Mouse (Mus musculus): ENCODE measurements around the gene Eepd1. TPM values are rescaled to one million over a fixed set of nuclear protein-coding genes. Genes with fewer than 3 reads are reported as not detected.

Gene Eepd1
- total RNA-seq, 2 experiments from 2014 or later: 2.1 to 2.8 TPM

DNA sequence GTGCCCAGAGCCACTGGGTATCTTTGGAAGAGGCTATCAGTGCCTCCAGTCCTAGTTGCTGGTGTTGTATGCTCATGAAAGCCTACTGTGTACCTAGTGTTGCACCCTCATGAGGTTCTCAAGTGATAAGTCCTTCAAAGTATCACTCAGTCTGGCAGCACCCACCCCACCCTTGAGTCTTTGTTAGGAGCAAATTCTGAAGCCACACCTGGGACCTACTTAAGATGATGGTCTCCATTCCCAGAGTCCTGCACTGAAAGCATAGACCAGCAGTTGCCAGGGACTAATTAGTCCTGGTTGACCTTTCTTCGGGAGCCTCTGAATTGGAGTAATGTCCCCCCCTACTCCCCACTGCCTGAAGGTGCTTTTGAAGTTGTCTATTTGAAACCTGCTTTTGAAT is 45.2 kb downstream of the Eepd1 start:
- ATAC-seq (replicated peaks; ENCODE audit: low FRiP score, low TSS enrichment, poor library complexity, severe bottlenecking): no peak

DNA sequence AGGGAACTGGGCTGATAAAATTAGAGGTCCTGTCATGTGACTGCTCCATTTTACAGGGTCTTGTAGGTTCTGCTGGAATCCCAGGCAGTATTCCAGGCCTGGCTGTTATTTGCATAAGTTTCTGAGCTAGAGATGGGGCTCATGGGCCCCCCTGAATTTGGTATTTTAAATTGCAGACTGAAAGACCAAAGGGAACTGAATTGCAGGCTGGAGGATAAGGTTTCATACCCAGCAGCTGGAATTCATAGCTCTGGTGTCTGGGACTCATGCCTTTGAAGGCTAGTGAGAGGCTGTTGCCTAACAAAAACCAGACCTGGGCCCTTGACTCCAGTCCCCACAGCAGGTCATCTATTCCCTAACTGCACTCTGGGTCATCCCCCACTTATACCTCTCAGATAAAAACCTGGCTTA is 45.6 kb downstream of the Eepd1 start:
- no peak for ATAC-seq (replicated peaks; ENCODE audit: low FRiP score, low TSS enrichment, poor library complexity, severe bottlenecking)

DNA sequence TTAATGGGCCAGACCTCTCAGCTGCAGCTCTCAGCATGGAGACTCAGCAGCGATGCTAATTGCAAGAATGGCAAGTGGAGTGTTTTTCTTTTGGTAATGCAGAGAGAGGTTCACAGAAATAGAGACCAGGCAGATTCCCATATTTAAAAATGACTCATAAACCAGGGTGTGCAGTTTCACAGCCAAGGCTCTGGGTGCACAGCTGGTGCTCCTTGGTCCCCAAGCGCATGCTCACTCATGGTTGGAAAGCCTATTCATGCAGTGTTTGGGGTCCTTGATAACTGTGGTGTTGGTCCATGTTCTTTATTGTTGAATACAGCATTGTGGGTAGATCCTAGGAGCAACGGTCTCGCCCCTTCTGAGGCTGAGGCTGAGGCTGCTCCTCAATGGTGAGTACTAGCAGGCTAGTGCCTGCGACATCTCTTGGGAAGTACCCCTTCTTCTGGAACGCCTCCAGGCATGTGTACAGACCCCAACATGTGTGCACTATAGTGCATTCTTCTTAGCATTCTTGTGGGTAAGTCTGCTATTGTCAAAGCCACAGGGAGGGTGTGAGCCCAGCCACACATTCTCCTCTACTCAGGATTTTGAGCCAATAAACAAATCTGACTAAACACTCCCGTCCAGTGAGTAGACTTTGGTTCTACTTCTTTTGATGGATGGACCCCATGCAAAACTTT is 46.2 kb downstream of the Eepd1 start:
- no peak for ATAC-seq (replicated peaks; ENCODE audit: low FRiP score, low TSS enrichment, poor library complexity, severe bottlenecking)

DNA sequence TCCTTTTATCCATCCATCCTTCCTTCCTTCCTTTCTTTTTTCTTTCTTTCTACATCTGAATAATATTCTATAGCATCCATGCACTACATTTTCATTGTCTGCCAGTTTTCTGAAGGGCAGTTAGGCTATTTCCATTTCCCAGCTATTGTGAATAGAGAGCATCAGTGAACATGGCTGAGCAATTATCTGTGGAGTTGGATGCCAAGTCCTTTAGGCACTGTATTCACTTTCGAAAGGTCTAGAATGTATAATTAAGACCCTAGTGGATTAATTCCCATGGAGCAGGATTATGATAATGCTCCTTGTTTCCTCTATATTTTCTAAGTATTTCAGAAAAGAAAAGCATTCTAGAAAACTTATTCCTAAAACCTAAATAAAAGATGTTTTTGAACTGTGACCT is 50.3 kb downstream of the Eepd1 start:
- ATAC-seq (replicated peaks; ENCODE audit: low FRiP score, low TSS enrichment, poor library complexity, severe bottlenecking): no peak

DNA sequence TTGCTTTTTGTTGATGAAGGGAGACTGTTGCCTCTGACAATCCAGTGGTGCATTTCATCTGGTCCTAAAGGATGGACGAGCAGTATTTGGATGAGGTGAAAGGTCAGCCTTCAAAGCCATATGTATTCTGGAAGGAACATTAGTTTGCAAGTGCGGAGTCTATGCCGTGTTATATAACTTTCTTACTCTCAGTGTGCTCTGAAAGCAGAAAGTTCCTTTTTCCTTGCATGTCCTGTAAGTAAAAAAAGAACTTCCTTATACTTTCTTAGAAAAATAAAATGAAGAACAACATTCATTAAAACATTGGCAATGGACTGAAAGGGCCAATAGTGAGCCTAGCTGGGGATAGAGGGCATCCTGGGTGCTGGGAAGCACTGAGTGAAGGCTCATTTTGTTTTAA is 50.8 kb downstream of the Eepd1 start:
- no peak for ATAC-seq (replicated peaks; ENCODE audit: low FRiP score, low TSS enrichment, poor library complexity, severe bottlenecking)

DNA sequence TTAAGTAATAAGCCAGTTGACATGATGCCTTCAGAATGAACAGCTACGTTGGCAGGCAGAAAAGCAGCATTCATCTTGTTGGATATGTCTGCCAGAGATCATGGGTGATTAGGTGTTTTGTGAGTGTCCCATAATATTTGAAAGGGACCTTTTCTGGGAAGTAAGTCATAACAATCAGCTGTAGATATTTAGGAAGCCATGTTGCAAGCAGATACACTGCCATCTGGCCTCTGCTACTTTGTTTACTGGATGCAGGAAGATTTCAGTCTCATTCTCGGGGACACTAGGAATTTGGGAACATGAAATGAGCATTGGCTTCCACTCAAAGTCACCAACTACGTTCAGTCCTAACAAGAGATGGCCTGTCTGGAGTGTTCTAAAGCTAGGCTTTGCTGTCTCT is 54.1 kb downstream of the Eepd1 start:
- no peak for ATAC-seq (replicated peaks; ENCODE audit: low FRiP score, low TSS enrichment, poor library complexity, severe bottlenecking)

DNA sequence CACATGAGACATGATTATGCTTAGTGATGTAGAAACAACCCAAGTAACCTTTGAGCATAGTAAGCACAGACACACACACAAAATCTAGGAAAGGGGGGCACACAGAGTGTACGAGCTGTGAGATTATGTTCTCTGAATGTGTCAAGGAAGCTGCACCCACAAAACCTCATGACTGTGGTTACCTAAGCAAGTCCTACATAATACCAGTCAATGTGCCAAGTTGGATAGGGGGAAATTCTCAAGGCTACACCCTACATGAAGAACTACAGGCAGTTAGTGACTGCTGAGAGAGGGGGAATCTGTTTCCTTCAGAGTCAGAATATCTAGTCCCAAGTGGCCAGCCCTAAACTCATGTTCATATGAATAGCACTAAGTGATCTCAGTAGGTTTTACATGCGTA is 58.1 kb downstream of the Eepd1 start:
- ATAC-seq (replicated peaks; ENCODE audit: low FRiP score, low TSS enrichment, poor library complexity, severe bottlenecking): 0 out of 2 replicates have a peak, but pooled peaks have one; percentile 44

DNA sequence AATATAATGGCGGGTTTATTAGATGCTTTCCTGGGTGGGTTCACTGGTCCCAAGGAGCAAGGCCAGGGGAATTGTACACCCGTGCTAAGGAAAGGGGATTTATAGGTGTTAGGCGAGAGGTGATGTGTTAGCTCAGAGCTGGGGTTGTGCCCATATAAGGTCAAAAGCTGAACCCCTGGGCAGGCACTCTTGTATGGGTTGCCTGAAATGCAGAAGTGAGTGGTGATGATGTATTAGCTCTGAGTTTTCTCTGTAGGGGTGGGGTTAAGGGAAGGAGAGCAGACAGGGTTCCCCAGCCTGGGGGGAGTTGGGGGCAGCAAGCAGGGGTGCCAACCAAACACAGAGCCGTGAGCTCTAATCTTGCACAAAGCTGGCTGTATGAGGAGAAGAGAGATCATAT is 60.0 kb downstream of the Eepd1 start:
- ATAC-seq (replicated peaks; ENCODE audit: low FRiP score, low TSS enrichment, poor library complexity, severe bottlenecking): no peak

DNA sequence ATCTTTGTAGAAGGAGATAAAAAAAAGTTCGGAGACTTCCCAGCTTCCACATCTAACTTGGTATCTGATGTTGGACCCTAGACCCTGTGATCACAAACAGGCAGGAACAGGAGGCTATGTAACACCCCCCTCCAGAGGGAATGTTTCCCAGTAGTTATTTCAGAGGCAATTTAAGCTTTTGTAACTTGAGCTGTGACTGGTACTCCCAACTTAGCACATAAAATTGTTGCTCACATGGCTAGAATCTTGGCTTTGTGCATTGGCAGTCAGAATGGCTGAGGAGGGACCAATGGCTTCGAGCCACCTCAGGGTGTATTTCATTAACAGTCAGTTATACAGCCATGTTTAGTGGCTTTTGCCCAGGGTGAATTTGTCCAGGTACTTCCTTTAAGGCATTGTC is 63.9 kb downstream of the Eepd1 start:
- no peak for ATAC-seq (replicated peaks; ENCODE audit: low FRiP score, low TSS enrichment, poor library complexity, severe bottlenecking)

DNA sequence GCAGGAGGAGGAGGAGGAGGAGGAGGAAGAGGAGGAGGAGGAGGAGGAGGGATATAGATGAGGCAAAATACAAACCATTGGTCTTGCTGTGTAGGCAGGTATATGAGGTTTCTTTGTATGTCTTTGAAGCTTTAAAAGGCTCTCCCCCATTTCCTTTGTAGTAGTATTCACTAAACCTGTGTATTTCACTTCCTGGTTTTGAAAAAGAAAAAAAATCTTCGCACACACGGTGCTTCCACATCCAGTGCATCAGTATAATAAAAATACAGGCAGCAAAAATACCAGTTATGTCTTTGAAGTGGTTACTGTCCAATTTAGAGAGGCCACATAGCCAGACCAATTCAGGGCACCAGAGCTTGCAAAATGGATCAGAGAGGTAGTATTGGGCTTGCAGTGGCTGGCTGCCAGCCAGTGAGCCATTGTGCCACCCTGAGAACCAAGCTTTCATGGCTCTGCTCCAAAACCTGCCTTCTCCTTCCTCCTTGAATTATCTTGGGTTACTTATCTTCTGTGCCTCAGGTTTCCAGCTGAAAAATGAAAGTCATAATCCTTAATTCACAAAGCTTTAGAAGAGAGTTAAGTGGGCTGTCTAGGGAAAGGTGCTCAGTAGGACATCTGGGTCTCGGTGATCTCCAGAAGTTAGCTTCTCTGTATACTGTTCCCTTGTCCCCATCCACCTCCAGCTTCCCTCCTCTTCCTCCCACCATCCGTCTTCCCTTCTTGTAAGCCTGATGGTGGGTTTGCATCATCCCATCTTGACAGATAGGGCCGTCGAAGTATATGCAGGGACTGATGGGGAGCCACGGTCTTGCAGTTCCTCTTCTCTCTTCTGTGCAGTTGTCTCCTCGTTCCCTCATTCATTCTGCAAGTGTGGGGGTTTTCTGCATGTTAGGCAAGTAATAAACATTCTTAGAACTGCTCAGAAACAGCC is 68.0 kb downstream of the Eepd1 start:
- ATAC-seq (replicated peaks; ENCODE audit: low FRiP score, low TSS enrichment, poor library complexity, severe bottlenecking): peak; percentile 61

DNA sequence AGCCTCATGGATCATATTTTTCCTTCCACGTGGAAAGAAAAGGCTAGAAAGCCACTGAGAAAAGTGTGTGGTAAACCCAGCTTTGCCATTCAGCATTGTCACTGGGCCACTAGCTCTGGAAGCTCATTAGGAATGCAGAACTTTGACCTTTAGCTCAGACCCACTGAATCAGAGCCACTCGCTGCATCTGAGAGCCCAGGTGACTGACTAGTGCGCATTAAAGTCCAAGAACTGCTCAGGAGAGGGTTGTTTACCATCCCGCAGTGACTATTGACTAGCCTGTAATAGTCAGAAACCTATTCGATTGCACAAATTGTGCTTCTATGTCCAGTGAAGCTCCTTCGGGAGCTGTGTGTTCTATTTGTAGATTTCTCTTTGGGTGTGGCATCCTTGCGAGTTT is 68.8 kb downstream of the Eepd1 start:
- no peak for ATAC-seq (replicated peaks; ENCODE audit: low FRiP score, low TSS enrichment, poor library complexity, severe bottlenecking)

DNA sequence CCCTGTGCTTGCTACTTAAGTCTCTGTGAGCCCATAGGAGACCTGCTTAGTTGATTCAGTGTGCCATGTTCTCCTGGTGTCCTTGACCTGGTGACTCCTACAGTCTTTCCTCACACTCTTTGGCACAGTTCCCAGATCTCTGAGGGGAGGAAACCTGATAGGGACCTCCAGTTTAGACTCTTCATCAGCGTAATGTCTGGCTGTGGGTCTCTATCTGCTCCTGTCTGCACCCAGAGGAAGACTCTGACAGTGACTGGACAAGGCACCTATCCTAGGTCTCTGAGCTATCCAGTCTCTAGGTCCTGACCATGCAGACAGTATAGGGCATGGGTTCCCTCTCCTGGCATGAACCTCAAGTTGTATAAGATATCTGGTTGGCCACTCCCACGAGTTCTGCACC is 71.2 kb downstream of the Eepd1 start:
- peak; percentile 62 for ATAC-seq (replicated peaks; ENCODE audit: low FRiP score, low TSS enrichment, poor library complexity, severe bottlenecking)

DNA sequence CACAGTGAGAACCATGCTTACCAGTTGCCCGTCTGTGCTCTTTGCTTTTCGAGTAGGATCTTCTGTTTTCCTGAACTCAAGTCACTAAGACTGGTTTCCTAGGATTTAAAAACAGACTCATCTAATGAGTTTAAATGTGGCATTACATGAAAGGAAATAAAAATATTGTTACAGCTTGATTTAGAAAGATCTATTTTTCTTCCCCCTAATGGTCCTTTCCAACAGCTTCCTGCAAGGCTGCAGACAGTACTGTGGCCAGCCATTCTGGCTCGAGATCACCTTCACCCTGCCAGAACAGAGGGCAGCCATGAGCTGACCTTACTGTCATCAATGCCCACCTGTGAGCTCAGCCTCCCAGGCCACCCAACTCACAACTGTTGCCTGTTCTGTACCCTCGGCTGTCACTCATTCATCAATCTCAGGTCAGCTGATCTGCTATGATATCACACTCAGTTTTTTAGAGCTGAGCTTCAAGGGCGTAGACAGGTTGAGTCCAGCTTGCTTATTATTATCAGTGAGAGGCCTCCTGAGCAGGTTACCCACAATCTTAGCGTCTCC is 73.0 kb downstream of the Eepd1 start:
- no peak for ATAC-seq (replicated peaks; ENCODE audit: low FRiP score, low TSS enrichment, poor library complexity, severe bottlenecking)

DNA sequence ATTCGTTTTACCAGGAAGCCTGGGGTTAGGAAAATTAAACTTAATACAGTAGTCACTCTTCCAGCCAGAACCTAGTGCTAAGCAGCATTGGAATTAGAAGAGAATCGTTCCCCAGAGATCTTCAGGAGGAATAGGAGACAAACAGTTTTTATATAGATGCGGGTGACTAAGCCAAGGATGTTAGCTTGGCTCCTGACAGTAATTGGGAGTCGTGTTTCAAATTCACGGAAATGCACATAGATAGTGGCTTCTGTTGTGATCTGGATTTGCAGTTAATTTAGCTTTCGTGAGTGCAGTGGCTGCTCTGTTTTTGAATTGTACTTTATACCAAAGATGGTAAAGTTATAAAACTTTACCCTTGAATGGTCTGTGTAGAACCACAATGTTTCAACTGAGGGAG is 73.9 kb downstream of the Eepd1 start:
- no peak for ATAC-seq (replicated peaks; ENCODE audit: low FRiP score, low TSS enrichment, poor library complexity, severe bottlenecking)

DNA sequence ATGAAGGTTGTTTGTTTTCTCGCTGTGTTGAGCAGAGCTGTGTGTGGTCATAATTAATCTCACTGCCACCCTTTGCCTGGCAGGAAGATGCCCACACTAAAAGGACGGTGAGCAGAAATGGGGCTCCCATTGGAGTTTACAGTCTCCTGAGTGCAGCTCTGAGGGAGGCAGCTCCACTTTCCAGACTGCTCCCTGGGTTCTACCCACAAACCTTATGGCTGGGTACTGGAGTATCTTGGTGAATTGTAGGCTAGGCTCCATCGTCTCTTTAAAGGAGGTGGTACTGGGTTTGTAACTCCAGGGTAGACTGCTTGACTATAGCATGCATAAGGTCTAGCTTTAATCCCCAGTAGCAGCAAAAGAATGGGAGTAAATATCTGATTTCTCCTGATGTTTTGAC is 74.7 kb downstream of the Eepd1 start:
- ATAC-seq (replicated peaks; ENCODE audit: low FRiP score, low TSS enrichment, poor library complexity, severe bottlenecking): no peak

DNA sequence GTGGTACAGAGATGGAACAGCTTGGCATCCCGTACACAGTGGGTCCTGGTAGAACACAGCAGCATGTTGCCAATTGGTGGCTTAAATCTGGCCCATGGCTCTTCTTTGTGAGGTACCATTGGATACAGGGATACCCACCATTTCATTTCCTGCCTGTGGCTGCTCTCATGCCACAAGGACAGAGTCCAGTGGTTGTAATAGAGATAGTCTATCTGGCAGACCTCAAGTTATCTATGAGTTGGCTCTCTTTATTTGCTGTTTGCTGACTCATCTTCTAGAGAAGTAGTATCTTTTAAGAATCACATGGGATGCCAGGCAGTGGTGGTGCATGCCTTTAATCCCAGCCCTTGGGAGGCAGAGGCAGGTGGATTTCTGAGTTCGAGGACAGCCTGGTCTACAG is 76.0 kb downstream of the Eepd1 start:
- ATAC-seq (replicated peaks; ENCODE audit: low FRiP score, low TSS enrichment, poor library complexity, severe bottlenecking): 0 out of 2 replicates have a peak, but pooled peaks have one; percentile 15

DNA sequence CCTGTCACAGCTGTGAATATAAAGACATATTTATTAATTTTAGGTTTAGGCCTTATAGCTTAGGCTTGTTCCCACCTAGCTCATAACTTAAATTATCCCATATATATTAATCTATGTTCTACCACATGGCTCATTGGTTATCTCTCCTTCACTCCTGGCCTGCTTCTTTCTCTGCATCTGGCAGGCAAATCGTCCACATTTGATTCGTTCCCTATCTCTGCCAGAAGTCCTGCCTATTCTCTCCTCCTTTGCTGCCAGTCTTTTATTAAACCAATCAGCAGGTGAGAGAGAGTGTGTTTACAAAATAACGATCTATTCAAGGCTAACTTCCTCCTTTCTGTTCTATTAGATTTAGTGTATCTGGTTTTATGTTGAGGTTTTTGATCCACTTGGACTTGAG is 77.5 kb downstream of the Eepd1 start:
- ATAC-seq (replicated peaks; ENCODE audit: low FRiP score, low TSS enrichment, poor library complexity, severe bottlenecking): peak; percentile 95

DNA sequence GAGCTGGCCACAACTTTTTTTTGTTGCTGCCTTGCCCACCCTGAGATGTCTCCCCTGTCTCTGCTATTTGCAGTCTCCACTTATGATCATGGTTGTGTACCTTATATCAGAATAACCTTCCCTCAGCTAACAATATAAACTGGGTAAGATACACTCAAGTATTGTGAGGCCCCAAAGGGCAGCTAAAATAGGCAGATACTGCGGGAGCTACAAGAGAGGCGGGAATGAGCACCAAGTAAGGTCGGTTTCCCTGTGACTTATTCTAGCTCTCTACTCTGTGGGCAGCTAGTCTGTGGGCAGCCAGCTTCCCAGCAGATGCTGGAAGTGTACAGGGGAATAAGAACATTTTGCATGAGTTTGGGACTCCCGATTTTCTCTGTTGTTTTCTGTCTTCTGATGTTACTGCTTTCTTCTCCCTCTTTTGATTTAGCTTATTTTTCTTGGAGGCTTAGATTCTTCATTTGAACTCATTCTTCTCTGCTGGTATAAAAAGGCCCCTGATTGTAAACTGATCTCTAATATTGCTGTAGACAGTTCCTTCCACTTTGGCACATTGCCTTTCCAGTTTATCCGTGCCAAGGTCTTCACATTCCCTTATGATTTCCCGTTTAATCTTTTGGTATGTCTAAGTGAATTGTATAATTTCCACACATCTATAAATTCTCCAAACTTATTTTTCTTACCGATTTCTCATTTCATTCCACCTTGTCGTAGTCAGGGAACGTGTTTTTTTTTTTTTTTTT is 78.8 kb downstream of the Eepd1 start:
- ATAC-seq (replicated peaks; ENCODE audit: low FRiP score, low TSS enrichment, poor library complexity, severe bottlenecking): no peak

DNA sequence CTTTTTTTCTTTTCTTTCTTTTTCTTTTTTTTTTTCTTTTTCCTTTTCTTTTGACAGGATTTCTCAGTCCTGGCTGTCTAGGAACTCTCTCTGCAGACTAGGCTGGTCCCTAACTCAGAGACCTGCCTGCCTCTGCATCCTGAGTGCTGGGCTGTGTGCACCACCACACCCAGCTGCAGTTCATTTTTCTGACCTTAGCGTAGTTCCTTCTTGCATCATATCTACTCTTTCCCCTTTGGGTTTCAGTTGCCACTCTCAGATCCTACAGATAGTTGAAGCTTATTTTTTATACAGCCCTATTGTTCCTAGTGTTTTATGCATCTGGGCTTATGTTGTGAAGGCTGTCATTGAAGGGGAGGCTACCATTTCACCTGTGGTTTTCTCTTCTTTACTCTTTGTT is 79.8 kb downstream of the Eepd1 start:
- no peak for ATAC-seq (replicated peaks; ENCODE audit: low FRiP score, low TSS enrichment, poor library complexity, severe bottlenecking)

DNA sequence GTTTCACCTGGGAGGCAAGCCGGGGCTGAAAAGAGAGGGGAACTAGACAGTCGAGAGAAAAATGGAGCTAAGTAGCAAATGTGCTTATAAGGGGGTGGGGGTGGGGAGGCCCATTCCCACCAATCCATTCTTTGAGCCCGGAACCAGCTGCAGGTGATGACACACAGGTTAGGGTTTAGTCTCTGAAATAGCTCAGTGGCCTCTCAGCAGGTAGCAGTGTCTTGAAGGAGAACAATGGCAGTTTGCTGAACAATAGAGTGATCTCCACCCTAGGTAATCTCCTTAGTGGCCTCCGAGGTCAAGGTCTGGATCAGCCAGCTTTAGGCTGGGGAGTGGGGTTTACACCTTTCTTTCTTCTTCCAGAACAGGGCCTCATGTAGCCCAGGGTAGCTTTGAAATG is 82.5 kb downstream of the Eepd1 start:
- no peak for ATAC-seq (replicated peaks; ENCODE audit: low FRiP score, low TSS enrichment, poor library complexity, severe bottlenecking)
